16 mouse cellular contexts compared by ENCODE assay signal in the genomic region with DNA sequence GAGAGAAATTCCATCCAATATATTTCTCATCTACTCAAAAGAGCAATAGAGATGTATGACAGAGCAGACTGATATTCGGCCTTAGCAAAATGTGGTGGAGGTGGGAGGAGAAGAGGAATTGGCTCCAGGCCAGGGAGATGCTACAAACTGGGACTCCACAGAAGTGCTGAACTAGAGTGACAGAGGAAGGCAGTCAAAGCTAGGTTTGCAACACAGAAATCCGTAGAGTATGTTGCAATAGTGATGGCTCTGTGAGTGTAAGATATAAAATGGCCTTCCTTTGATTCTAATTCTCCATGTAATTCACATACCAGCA.
DNase-seq lines count a peak whose midpoint lies in the region; ATAC-seq lines count a peak whose summit lies in the region.
"Had no signal": no experiment of that assay in that cellular context is flagged by ENCODE, and none has a peak within 500 bp of the region (broad histone marks: within the 10 kb centered on the region; RNA-seq: fewer than 3 reads in every experiment).

No protein-coding gene starts in this region.

- intact Hi-C loops in left cerebral cortex, postnatal 4 days (cut with DNase I), result no loop called here

- no peak overlapping the region for H3K27ac ChIP-seq in kidney, embryonic 14.5 days (ENCODE audit: low read depth, low read length)
- H3K27ac ChIP-seq: hindbrain, embryonic 15.5 days; midbrain, embryonic 10.5 days had no signal

- peak; percentile 42 to 45 for DNase-seq in cerebellum, postnatal 10 days
- DNase-seq in cerebellum, adult 11-12 months, result no peak
- DNase-seq in layer of hippocampus, postnatal 10 days (ENCODE audit: low spot score in 2 of 2), result peak; percentile 20 to 30
- DNase-seq in left cerebral cortex, postnatal 4 days, result peak; percentile 5
- no peak for DNase-seq in kidney, adult 11 months
- no peak for DNase-seq in cerebellum, adult 18-20 months
- DNase-seq: cerebellum, postnatal 36 days; heart, adult 18-20 months; kidney, adult 8-10 months; lung, postnatal 10 days had no signal

- peaks cover 6% of the 10 kb centered on the region; the same call in 1 of the 2 replicates for H3K9me3 ChIP-seq in kidney, embryonic 14.5 days (ENCODE audit: control insufficient read depth, low read length)
- H3K9me3 ChIP-seq: hindbrain, embryonic 15.5 days had no signal

- ATAC-seq in frontal cortex, adult (ENCODE audit: low TSS enrichment), result peak; percentile 82
- no peak for ATAC-seq in kidney, embryonic 14.5 days (ENCODE audit: low FRiP score, low TSS enrichment)

- H3K4me1 ChIP-seq in kidney, embryonic 14.5 days (ENCODE audit: control insufficient read depth, insufficient read depth, low read length), result no peaks in the 10 kb centered on the region

- H3K27me3 ChIP-seq in kidney, embryonic 14.5 days (ENCODE audit: control insufficient read depth, insufficient read depth, low read length), result no peaks in the 10 kb centered on the region
- H3K27me3 ChIP-seq: CH12.LX; hindbrain, embryonic 15.5 days had no signal

- no peak overlapping the region for H3K4me2 ChIP-seq in kidney, embryonic 14.5 days (replicated peaks; ENCODE audit: low read depth, low read length)
- H3K4me2 ChIP-seq: hindbrain, embryonic 15.5 days; liver, embryonic 11.5 days had no signal

- no peaks in the 10 kb centered on the region for H3K36me3 ChIP-seq in kidney, embryonic 14.5 days (ENCODE audit: control insufficient read depth, insufficient read depth, low read length)
- H3K36me3 ChIP-seq: hindbrain, embryonic 15.5 days; midbrain, embryonic 10.5 days had no signal

- H3K9ac ChIP-seq in kidney, embryonic 14.5 days (ENCODE audit: low read depth, low read length), result no peak overlapping the region
- H3K9ac ChIP-seq: hindbrain, embryonic 15.5 days had no signal

- no peak overlapping the region for H3K4me3 ChIP-seq in kidney, embryonic 14.5 days (ENCODE audit: low read length)
- H3K4me3 ChIP-seq: hindbrain, embryonic 15.5 days; midbrain, embryonic 10.5 days had no signal

- 92% methylated on average over 2 of the region's 2 CpGs for WGBS in kidney, embryonic 14.5 days

Comparison
In these comparisons a context has a peak if more than half of its experiments do, and no peak if none do; other contexts are left out.
1. DNase-seq: peak in cerebellum, postnatal 10 days (2 of 2), layer of hippocampus, postnatal 10 days (2 of 2) and left cerebral cortex, postnatal 4 days (single experiment); none in cerebellum, adult 11-12 months (single experiment), kidney, adult 11 months (single experiment) and cerebellum, adult 18-20 months (0 of 2).